Mouse (Mus musculus) mature B cell (primary cell): ENCODE measurements around the gene Zfp106.

Source experiments
- in situ Hi-C: fragments of 300-500 bp; cut with MboI; formaldehyde crosslinking; loops from 2 replicates; pipeline ENCODE4 v1.14.3; 2019

Gene Zfp106

GRCm38 (mm10) chr2:120544732-120545131, 18.9 kb downstream of the Zfp106 start:
- in situ Hi-C loops = no loop called here

- in situ Hi-C loops = no loop called here
Measured at GRCm38 (mm10) chr2:120539778-120540208, 23.9 kb downstream of the Zfp106 start.

GRCm38 (mm10) chr2:120539333-120539732, 24.3 kb downstream of the Zfp106 start:
- in situ Hi-C loops = no loop called here

- in situ Hi-C loops = no loop called here
Measured at GRCm38 (mm10) chr2:120531223-120531622, 32.4 kb downstream of the Zfp106 start.

GRCm38 (mm10) chr2:120529531-120529930, 34.1 kb downstream of the Zfp106 start:
- in situ Hi-C loops = no loop called here

GRCm38 (mm10) chr2:120526771-120527170, 36.9 kb downstream of the Zfp106 start:
- in situ Hi-C loops = no loop called here

GRCm38 (mm10) chr2:120518547-120519210, 45.0 kb downstream of the Zfp106 start:
- in situ Hi-C loops = no loop called here

GRCm38 (mm10) chr2:120514181-120514580, 49.5 kb downstream of the Zfp106 start:
- in situ Hi-C loops = no loop called here

GRCm38 (mm10) chr2:120503992-120504391, 59.7 kb downstream of the Zfp106 start:
- in situ Hi-C loops = no loop called here

GRCm38 (mm10) chr2:120503094-120503493, 60.5 kb downstream of the Zfp106 start:
- in situ Hi-C loops = no loop called here

GRCm38 (mm10) chr2:120502605-120502990, 61.0 kb downstream of the Zfp106 start:
- in situ Hi-C loops = no loop called here

GRCm38 (mm10) chr2:120501931-120502604, 61.6 kb downstream of the Zfp106 start:
- in situ Hi-C loops = no loop called here

- in situ Hi-C loops = no loop called here
Measured at GRCm38 (mm10) chr2:120501136-120501918, 62.3 kb downstream of the Zfp106 start.

GRCm38 (mm10) chr2:120499971-120500471, 63.6 kb downstream of the Zfp106 start:
- in situ Hi-C loops = no loop called here

GRCm38 (mm10) chr2:120496511-120496910, 67.1 kb downstream of the Zfp106 start:
- in situ Hi-C loops = no loop called here

GRCm38 (mm10) chr2:120493254-120493653, 70.4 kb downstream of the Zfp106 start:
- in situ Hi-C loops = no loop called here

- in situ Hi-C loops = no loop called here
Measured at GRCm38 (mm10) chr2:120484241-120484640, 79.4 kb downstream of the Zfp106 start.

- in situ Hi-C loops = no loop called here
Measured at GRCm38 (mm10) chr2:120482506-120483389, 80.9 kb downstream of the Zfp106 start.

GRCm38 (mm10) chr2:120481921-120482320, 81.7 kb downstream of the Zfp106 start:
- in situ Hi-C loops = no loop called here

- in situ Hi-C loops = no loop called here
Measured at GRCm38 (mm10) chr2:120478600-120478999, 85.0 kb downstream of the Zfp106 start.

GRCm38 (mm10) chr2:120476277-120477087, 87.2 kb downstream of the Zfp106 start:
- in situ Hi-C loops = no loop called here
